Mouse (Mus musculus) heart, embryonic 11.5 days (tissue): Measurements from ENCODE around the gene Mapre1. TPM values are rescaled to one million over a fixed set of nuclear protein-coding genes. Genes with fewer than 3 reads are reported as not detected.
"Not testable (repeated sequence)": the region's sequence is repeated elsewhere in the genome, so short reads cannot be mapped to it uniquely, and the experiment has no call there.

ENCODE experiments used
- ATAC-seq: fragments of 200-750 bp; cut with Nextera tagmentation; replicated peaks from 2 replicates; pipeline ENCODE4 v1.8.0; 2017; ENCODE audit warnings: moderate library complexity; ENCODE audit not compliant: insufficient number of reproducible peaks, low FRiP score, low TSS enrichment
- H3K27ac ChIP-seq: fragments of 300-500 bp; sonication (generic); 2 replicates; pipeline ENCODE4 v1.5.1; 2014; ENCODE audit warnings: mild to moderate bottlenecking, low read depth, low read length
- H3K27me3 ChIP-seq: fragments of 300-500 bp; sonication (generic); 2 replicates; pipeline ENCODE4 v1.6.1; 2014; ENCODE audit warnings: mild to moderate bottlenecking, low read length, mixed read lengths; ENCODE audit not compliant: control insufficient read depth, insufficient read depth
- H3K36me3 ChIP-seq: fragments of 300-500 bp; sonication (generic); 2 replicates; pipeline ENCODE4 v1.6.1; 2014; ENCODE audit warnings: mild to moderate bottlenecking, low read length, moderate library complexity, mixed read lengths; ENCODE audit not compliant: control insufficient read depth, insufficient read depth
- H3K4me1 ChIP-seq: fragments of 300-500 bp; sonication (generic); 2 replicates; pipeline ENCODE4 v1.6.1; 2014; ENCODE audit warnings: low read length; ENCODE audit not compliant: control insufficient read depth, insufficient read depth
- H3K4me2 ChIP-seq: fragments of 300-500 bp; sonication (generic); 2 replicates; pipeline ENCODE4 v1.6.1; 2014; ENCODE audit warnings: mild to moderate bottlenecking, moderate library complexity
- H3K4me3 ChIP-seq: fragments of 300-500 bp; sonication (generic); 2 replicates; pipeline ENCODE4 v1.5.1; 2014; ENCODE audit warnings: low read depth, low read length
- H3K9ac ChIP-seq: fragments of 300-500 bp; sonication (generic); 2 replicates; pipeline ENCODE4 v1.6.1; 2014; ENCODE audit warnings: mild to moderate bottlenecking, low read depth, low read length, moderate library complexity
- H3K9me3 ChIP-seq: fragments of 300-500 bp; sonication (generic); replicated peaks from 2 replicates; pipeline ENCODE4 v1.6.1; 2016; ENCODE audit warnings: low read length; ENCODE audit not compliant: control insufficient read depth
- WGBS: fragments of 180-500 bp; shearing (Covaris S2); extraction: QIAGEN DNeasy Blood & Tissue Kit; methylation state at CpG from one replicate; pipeline ENCODE4 v1.1.7; 2014; ENCODE audit not compliant: insufficient replicate concordance; 5-methylcytosine and 5-hydroxymethylcytosine counted together
- polyA plus RNA-seq: library from polyadenylated mRNA; unstranded; fragments of >200 nt; fragmentation: Nextera tagmentation; extraction: Ambion mirVana; gene quantifications from 2 replicates; pipeline ENCODE4 v1.2.1, GENCODE M21; 2014

Gene Mapre1
- polyA plus RNA-seq, 1 experiment from 2014 or later = 271 TPM

GRCm38 (mm10) chr2:153717861-153718260 lies 23.2 kb upstream of the Mapre1 start:
- not testable (repeated sequence) for H3K4me1 ChIP-seq, ATAC-seq
- WGBS = 41% methylated on average over 3 of the region's 3 CpGs

GRCm38 (mm10) chr2:153723098-153723497 lies 18.0 kb upstream of the Mapre1 start:
- Histone ChIP-seq H3K27me3 (no peaks in the 10 kb centered on the region), H3K36me3 (no peaks in the 10 kb centered on the region), H3K4me2 (no peak overlapping the region), H3K27ac (no peak overlapping the region), H3K4me1 (no peaks in the 10 kb centered on the region), H3K4me3 (no peak overlapping the region), H3K9ac (no peak overlapping the region), H3K9me3 (no peaks in the 10 kb centered on the region)
- ATAC-seq = no peak
- WGBS = 63% methylated on average over 1 of the region's 1 CpGs

More at GRCm38 (mm10) chr2:153717861-153718260, 23.2 kb upstream of the Mapre1 start:
- H3K9me3 ChIP-seq, H3K4me2 ChIP-seq, H3K27ac ChIP-seq, H3K36me3 ChIP-seq, H3K4me3 ChIP-seq, H3K27me3 ChIP-seq, H3K9ac ChIP-seq: not testable (repeated sequence)

GRCm38 (mm10) chr2:153724424-153724823 lies 16.6 kb upstream of the Mapre1 start:
- H3K27ac ChIP-seq = peak overlapping the region; percentile 35; the same call in 1 of the 2 replicates

GRCm38 (mm10) chr2:153724871-153725270 lies 16.2 kb upstream of the Mapre1 start:
- 51% methylated on average over 2 of the region's 2 CpGs for whole genome bisulfite sequencing
- H3K4me3 ChIP-seq = no peak overlapping the region
- H3K36me3 ChIP-seq = no peaks in the 10 kb centered on the region
- H3K9ac ChIP-seq = no peak overlapping the region
- no peaks in the 10 kb centered on the region for H3K4me1 ChIP-seq
- no peak for ATAC-seq
- no peaks in the 10 kb centered on the region for H3K9me3 ChIP-seq
- no peak overlapping the region for H3K4me2 ChIP-seq
- no peaks in the 10 kb centered on the region for H3K27me3 ChIP-seq
- H3K27ac ChIP-seq = no peak overlapping the region

More at GRCm38 (mm10) chr2:153724424-153724823, 16.6 kb upstream of the Mapre1 start:
- no peaks in the 10 kb centered on the region for H3K27me3 ChIP-seq
- no peaks in the 10 kb centered on the region for H3K4me1 ChIP-seq
- no peak overlapping the region for H3K4me3 ChIP-seq
- no peak overlapping the region for H3K4me2 ChIP-seq
- no peaks in the 10 kb centered on the region for H3K9me3 ChIP-seq
- no peak overlapping the region for H3K9ac ChIP-seq
- no peaks in the 10 kb centered on the region for H3K36me3 ChIP-seq
- no peak for ATAC-seq
- WGBS = 57% methylated on average over 2 of the region's 2 CpGs

- Histone ChIP-seq H3K4me1 (no peaks in the 10 kb centered on the region), H3K36me3 (no peaks in the 10 kb centered on the region), H3K4me3 (no peak overlapping the region), H3K9me3 (no peaks in the 10 kb centered on the region), H3K27me3 (no peaks in the 10 kb centered on the region), H3K4me2 (no peak overlapping the region), H3K27ac (no peak overlapping the region), H3K9ac (no peak overlapping the region)
- no peak for ATAC-seq
- 82% methylated on average over 4 of the region's 4 CpGs for WGBS
Observed at GRCm38 (mm10) chr2:153725291-153725690, 15.8 kb upstream of the Mapre1 start.

- H3K9ac ChIP-seq = no peak overlapping the region
- WGBS = 63% methylated on average over 4 of the region's 4 CpGs
- H3K4me2 ChIP-seq = no peak overlapping the region
- H3K4me1 ChIP-seq = no peaks in the 10 kb centered on the region
- H3K36me3 ChIP-seq = no peaks in the 10 kb centered on the region
- no peak overlapping the region for H3K4me3 ChIP-seq
- ATAC-seq = no peak
- no peaks in the 10 kb centered on the region for H3K9me3 ChIP-seq
- no peak overlapping the region for H3K27ac ChIP-seq
- H3K27me3 ChIP-seq = no peaks in the 10 kb centered on the region
Observed at GRCm38 (mm10) chr2:153734033-153734432, 7.0 kb upstream of the Mapre1 start.

GRCm38 (mm10) chr2:153741437-153742065 lies 477 bp downstream of the Mapre1 start:
- Histone ChIP-seq H3K36me3 (no peaks in the 10 kb centered on the region), H3K9ac (peak overlapping the region; percentile 97), H3K27ac (peak overlapping the region; percentile 89), H3K27me3 (no peaks in the 10 kb centered on the region), H3K4me2 (peak overlapping the region; percentile 89), H3K4me1 (peaks cover 34% of the 10 kb centered on the region), H3K4me3 (peak overlapping the region; percentile 87), H3K9me3 (no peaks in the 10 kb centered on the region)
- peak; percentile 83 for ATAC-seq
- WGBS = 2% methylated on average over 50 of the region's 56 CpGs

GRCm38 (mm10) chr2:153747994-153748393 lies 6.9 kb downstream of the Mapre1 start:
- Histone ChIP-seq H3K9me3 (no peaks in the 10 kb centered on the region), H3K9ac (no peak overlapping the region), H3K27ac (no peak overlapping the region), H3K36me3 (peaks cover 7% of the 10 kb centered on the region), H3K4me1 (peaks cover 47% of the 10 kb centered on the region), H3K27me3 (no peaks in the 10 kb centered on the region), H3K4me3 (no peak overlapping the region), H3K4me2 (no peak overlapping the region)
- no peak for ATAC-seq

GRCm38 (mm10) chr2:153750363-153750762 lies 9.3 kb downstream of the Mapre1 start:
- Histone ChIP-seq H3K4me2 (no peak overlapping the region), H3K4me1 (peaks cover 27% of the 10 kb centered on the region), H3K36me3 (peaks cover 7% of the 10 kb centered on the region), H3K9me3 (no peaks in the 10 kb centered on the region), H3K27ac (no peak overlapping the region), H3K4me3 (no peak overlapping the region), H3K9ac (no peak overlapping the region), H3K27me3 (no peaks in the 10 kb centered on the region)
- no peak for ATAC-seq
- 71% methylated on average over 2 of the region's 2 CpGs for WGBS
